Mouse (Mus musculus) embryonic facial prominence, embryonic 11.5 days (tissue): ENCODE data around the gene Trp53i13. TPM values are rescaled to one million over a fixed set of nuclear protein-coding genes. Genes with fewer than 3 reads are reported as not detected.

Experiments used
- ATAC-seq: fragments of 200-750 bp; cut with Nextera tagmentation; replicated peaks from 2 replicates; pipeline ENCODE4 v1.8.0; 2017; ENCODE audit warnings: low read depth; ENCODE audit not compliant: insufficient number of reproducible peaks, low FRiP score, low TSS enrichment
- DNase-seq: peaks from one replicate; pipeline ENCODE4 v3.0.0-alpha.2; 2015; ENCODE audit warnings: low spot score
- H3K27ac ChIP-seq: fragments of 300-500 bp; sonication (generic); replicated peaks from 2 replicates; pipeline ENCODE4 v1.5.1; 2014; ENCODE audit warnings: mild to moderate bottlenecking, low read depth, low read length, control low read depth
- H3K27me3 ChIP-seq: fragments of 300-500 bp; sonication (generic); 2 replicates; pipeline ENCODE4 v1.6.1; 2014; ENCODE audit warnings: mild to moderate bottlenecking, low read length, moderate library complexity, mixed read lengths; ENCODE audit not compliant: control insufficient read depth, insufficient read depth
- H3K36me3 ChIP-seq: fragments of 300-500 bp; sonication (generic); replicated peaks from 2 replicates; pipeline ENCODE4 v1.6.1; 2014; ENCODE audit warnings: low read depth, mild to moderate bottlenecking, low read length, moderate library complexity, mixed read lengths; ENCODE audit not compliant: control insufficient read depth, insufficient read depth
- H3K4me1 ChIP-seq: fragments of 300-500 bp; sonication (generic); 2 replicates; pipeline ENCODE4 v1.6.1; 2014; ENCODE audit warnings: low read length, mixed read lengths; ENCODE audit not compliant: control insufficient read depth, insufficient read depth
- H3K4me2 ChIP-seq: fragments of 300-500 bp; sonication (generic); 2 replicates; pipeline ENCODE4 v1.6.1; 2014; ENCODE audit warnings: low read depth, mild to moderate bottlenecking, control low read depth, low read length, moderate library complexity
- H3K4me3 ChIP-seq: fragments of 300-500 bp; sonication (generic); 2 replicates; pipeline ENCODE4 v1.5.1; 2014; ENCODE audit warnings: low read depth, low read length, control low read depth
- H3K9ac ChIP-seq: fragments of 300-500 bp; sonication (generic); replicated peaks from 2 replicates; pipeline ENCODE4 v1.6.1; 2014; ENCODE audit warnings: mild to moderate bottlenecking, control low read depth, low read length
- H3K9me3 ChIP-seq: fragments of 300-500 bp; sonication (generic); replicated peaks from 2 replicates; pipeline ENCODE4 v1.6.1; 2016; ENCODE audit warnings: mild to moderate bottlenecking, low read length, inconsistent platforms, mixed read lengths; ENCODE audit not compliant: control insufficient read depth
- WGBS: fragments of 180-500 bp; shearing (Covaris S2); extraction: QIAGEN DNeasy Blood & Tissue Kit; methylation state at CpG from one replicate; pipeline ENCODE4 v1.1.7; 2014; 5-methylcytosine and 5-hydroxymethylcytosine counted together
- polyA plus RNA-seq: library from polyadenylated mRNA; unstranded; fragments of >200 nt; fragmentation: Nextera tagmentation; extraction: Ambion mirVana; gene quantifications from 2 replicates; pipeline ENCODE4 v1.2.1, GENCODE M21; 2014

The Trp53i13 gene
- polyA plus RNA-seq, 1 experiment from 2014 or later, result 31.0 TPM

- H3K4me2 ChIP-seq, result peak overlapping the region; percentile 80
- peak overlapping the region; percentile 98 for H3K4me3 ChIP-seq
- no peaks in the 10 kb centered on the region for H3K27me3 ChIP-seq
- peak; percentile 95 for DNase-seq
- H3K9ac ChIP-seq, result peak overlapping the region; percentile 92
- no peaks in the 10 kb centered on the region for H3K36me3 ChIP-seq
- H3K4me1 ChIP-seq, result peaks cover 8% of the 10 kb centered on the region
- H3K27ac ChIP-seq, result peak overlapping the region; percentile 11
- peak; percentile 55 for ATAC-seq
- 0% methylated on average over 31 of the region's 32 CpGs for WGBS
- H3K9me3 ChIP-seq, result no peaks in the 10 kb centered on the region
These were observed 22.9 kb downstream of the Trp53i13 start for GRCm38 (mm10) chr11:77492911-77493332.

GRCm38 (mm10) chr11:77492311-77492871, 23.4 kb downstream of the Trp53i13 start:
- H3K9me3 ChIP-seq, result no peaks in the 10 kb centered on the region
- ATAC-seq, result no peak
- peak; percentile 23 for DNase-seq
- H3K4me3 ChIP-seq, result peak overlapping the region; percentile 98
- under 1% methylated on average over 17 of the region's 18 CpGs for WGBS
- peak overlapping the region; percentile 92 for H3K9ac ChIP-seq
- peak overlapping the region; percentile 80 for H3K4me2 ChIP-seq
- peaks cover 8% of the 10 kb centered on the region for H3K4me1 ChIP-seq
- no peaks in the 10 kb centered on the region for H3K36me3 ChIP-seq
- no peaks in the 10 kb centered on the region for H3K27me3 ChIP-seq
- H3K27ac ChIP-seq, result peak overlapping the region; percentile 77

GRCm38 (mm10) chr11:77491502-77492291, 24.1 kb downstream of the Trp53i13 start:
- Histone ChIP-seq H3K4me2 (peak overlapping the region; percentile 80), H3K36me3 (no peaks in the 10 kb centered on the region), H3K27me3 (no peaks in the 10 kb centered on the region), H3K4me3 (peak overlapping the region; percentile 98), H3K9ac (peak overlapping the region; percentile 65), H3K27ac (peak overlapping the region; percentile 77), H3K4me1 (peaks cover 8% of the 10 kb centered on the region), H3K9me3 (no peaks in the 10 kb centered on the region)
- WGBS, result under 1% methylated on average over 23 of the region's 23 CpGs
- DNase-seq (peak; percentile 80), ATAC-seq (peak; percentile 67)

GRCm38 (mm10) chr11:77491123-77491501, 24.7 kb downstream of the Trp53i13 start:
- Histone ChIP-seq H3K4me1 (peaks cover 8% of the 10 kb centered on the region), H3K36me3 (no peaks in the 10 kb centered on the region), H3K27ac (peak overlapping the region; percentile 77), H3K9me3 (no peaks in the 10 kb centered on the region), H3K27me3 (no peaks in the 10 kb centered on the region), H3K4me2 (peak overlapping the region; percentile 80), H3K4me3 (peak overlapping the region; percentile 98), H3K9ac (peak overlapping the region; percentile 65)
- WGBS, result 2% methylated on average over 13 of the region's 13 CpGs
- DNase-seq (peak; percentile 97), ATAC-seq (peak; percentile 63)

- Histone ChIP-seq H3K36me3 (no peaks in the 10 kb centered on the region), H3K9ac (no peak overlapping the region), H3K4me3 (no peak overlapping the region; the same call in 1 of the 2 replicates), H3K4me2 (peak overlapping the region; percentile 89), H3K27ac (no peak overlapping the region), H3K4me1 (peaks cover 8% of the 10 kb centered on the region), H3K27me3 (no peaks in the 10 kb centered on the region), H3K9me3 (no peaks in the 10 kb centered on the region)
- no peak for DNase-seq
- ATAC-seq, result no peak
- WGBS, result 62% methylated on average over 6 of the region's 6 CpGs
These were observed 25.3 kb downstream of the Trp53i13 start for GRCm38 (mm10) chr11:77490451-77490850.

GRCm38 (mm10) chr11:77489591-77490235, 26.1 kb downstream of the Trp53i13 start, which contains the start of gene Ankrd13b:
Gene Ankrd13b (minus strand): TSS chr11:77489678.
- Histone ChIP-seq H3K4me2 (peak within 1 kb of the TSS; percentile 89), H3K9ac (peak within 1 kb of the TSS; percentile 92), H3K27ac (peak within 1 kb of the TSS; percentile 52), H3K4me3 (peak within 1 kb of the TSS; percentile 87), H3K9me3 (no peaks in the 10 kb centered on the region), H3K36me3 (no peaks in the 10 kb centered on the region), H3K4me1 (peaks cover 5% of the 10 kb centered on the region), H3K27me3 (no peaks in the 10 kb centered on the region)
- peak; percentile 44 for ATAC-seq
- under 1% methylated on average over 40 of the region's 87 CpGs for WGBS
- DNase-seq, result peak; percentile 89

GRCm38 (mm10) chr11:77488771-77489581, 26.8 kb downstream of the Trp53i13 start:
- ATAC-seq, result no peak
- Histone ChIP-seq H3K9ac (peak overlapping the region; percentile 92), H3K27me3 (no peaks in the 10 kb centered on the region), H3K4me2 (peak overlapping the region; percentile 89), H3K4me1 (peaks cover 3% of the 10 kb centered on the region; the same call in 1 of the 2 replicates), H3K36me3 (no peaks in the 10 kb centered on the region), H3K9me3 (no peaks in the 10 kb centered on the region), H3K4me3 (peak overlapping the region; percentile 87), H3K27ac (peak overlapping the region; percentile 52)
- 3% methylated on average over 37 of the region's 55 CpGs for WGBS
- DNase-seq, result peak; percentile 58
